Mouse (Mus musculus): ENCODE results near the gene Klf7. TPM values are rescaled to one million over a fixed set of nuclear protein-coding genes. Genes with fewer than 3 reads are reported as not detected.
A peak's percentile ranks its signal among the peaks of the same experiment; 100 is the strongest.

Gene Klf7
- polyA plus RNA-seq, 1 experiment from 2014 or later = 18.9 TPM

DNA sequence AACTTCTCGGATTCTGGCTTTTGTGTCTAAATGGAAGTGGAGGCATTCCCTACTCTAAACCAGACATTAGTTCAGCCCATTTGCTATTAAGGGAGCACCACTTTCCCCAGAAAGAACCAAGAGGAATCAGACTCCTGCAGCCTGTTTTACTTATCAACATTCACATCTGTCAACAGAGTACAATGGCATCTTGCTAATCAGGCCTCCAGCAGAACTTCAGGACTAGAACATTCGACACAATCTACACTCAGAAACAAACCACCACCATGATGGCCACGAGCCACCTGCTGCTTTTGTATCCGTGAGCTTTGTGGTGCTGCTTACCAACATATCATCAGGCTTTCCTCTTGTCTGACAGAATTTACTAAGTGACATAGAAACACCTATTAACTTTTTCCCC is 23.3 kb downstream of the Klf7 start:
- Histone ChIP-seq H3K9me3 (replicated peaks) (no peaks in the 10 kb centered on the region), H3K36me3 (peaks cover 2% of the 10 kb centered on the region; the same call in 1 of the 2 replicates), H3K27ac (no peak overlapping the region), H3K4me3 (no peak overlapping the region), H3K9ac (no peak overlapping the region), H3K27me3 (no peaks in the 10 kb centered on the region), H3K4me1 (replicated peaks) (peaks cover 27% of the 10 kb centered on the region), H3K4me2 (no peak overlapping the region)
- 46% methylated on average over 4 of the region's 4 CpGs for WGBS
- ATAC-seq (replicated peaks; ENCODE audit: insufficient number of reproducible peaks, insufficient read depth, low FRiP score, low read depth) = no peak

DNA sequence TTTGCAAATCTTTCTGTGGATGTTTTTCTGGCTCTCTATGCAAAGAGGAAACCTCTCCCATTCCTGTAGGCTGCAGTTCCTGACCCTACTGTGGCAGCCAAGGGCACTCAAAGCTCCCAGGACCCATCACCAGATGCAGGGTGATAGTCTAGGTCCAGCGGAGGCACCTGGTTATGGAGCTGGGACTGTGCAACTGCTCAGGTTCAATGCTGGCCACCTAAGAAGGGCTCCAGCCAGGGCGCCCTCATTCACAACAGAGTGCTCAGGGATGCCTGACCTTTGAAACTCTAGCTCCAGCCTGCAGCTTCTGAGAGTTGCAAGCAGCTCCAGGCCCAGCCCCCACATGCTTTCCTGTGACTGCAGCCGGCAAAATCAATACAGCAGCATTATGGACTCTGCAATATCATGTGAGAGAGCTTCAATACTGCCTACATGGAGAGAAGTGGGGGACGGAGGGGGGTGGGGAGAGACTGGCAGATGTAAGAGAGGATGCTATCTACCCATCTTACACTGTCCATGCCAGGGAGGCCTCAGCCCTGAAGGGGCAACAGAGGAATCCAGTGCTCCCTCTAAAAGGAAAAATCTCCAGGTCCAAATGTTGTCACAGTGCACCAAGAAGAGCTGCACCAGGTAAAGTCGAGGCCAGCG is 24.3 kb downstream of the Klf7 start:
- Histone ChIP-seq H3K4me2 (0 out of 2 replicates have a peak overlapping the region, but pooled peaks have one; percentile 0), H3K9ac (no peak overlapping the region), H3K27me3 (no peaks in the 10 kb centered on the region), H3K4me1 (replicated peaks) (peaks cover 27% of the 10 kb centered on the region), H3K27ac (peak overlapping the region; percentile 41), H3K4me3 (no peak overlapping the region), H3K9me3 (replicated peaks) (no peaks in the 10 kb centered on the region), H3K36me3 (no peaks in the 10 kb centered on the region)
- WGBS = 64% methylated on average over 6 of the region's 6 CpGs
- no peak for ATAC-seq (replicated peaks; ENCODE audit: insufficient number of reproducible peaks, insufficient read depth, low FRiP score, low read depth)

DNA sequence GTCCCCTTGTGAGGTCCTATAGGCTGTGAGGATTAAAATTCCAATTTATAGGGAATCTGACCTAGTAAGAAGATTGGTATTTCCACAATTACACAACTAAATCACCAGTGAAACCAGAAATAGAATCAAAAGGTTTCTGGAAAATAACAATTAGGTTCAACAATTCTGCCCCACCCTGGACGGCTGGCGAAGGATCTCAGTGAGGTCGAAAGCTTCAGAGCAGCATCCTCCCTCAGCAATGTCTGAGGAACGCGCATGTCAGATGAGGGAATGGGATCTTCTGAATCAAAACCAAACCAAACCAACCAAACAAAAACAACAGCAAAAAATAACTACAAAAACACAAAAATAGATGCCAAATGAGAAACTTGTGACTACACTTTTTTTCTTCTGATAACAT is 29.1 kb downstream of the Klf7 start:
- Histone ChIP-seq H3K9ac (no peak overlapping the region), H3K9me3 (replicated peaks) (no peaks in the 10 kb centered on the region), H3K27ac (no peak overlapping the region), H3K4me3 (no peak overlapping the region), H3K27me3 (no peaks in the 10 kb centered on the region), H3K4me1 (replicated peaks) (peaks cover 36% of the 10 kb centered on the region), H3K4me2 (no peak overlapping the region), H3K36me3 (no peaks in the 10 kb centered on the region)
- 89% methylated on average over 5 of the region's 5 CpGs for WGBS
- ATAC-seq (replicated peaks; ENCODE audit: insufficient number of reproducible peaks, insufficient read depth, low FRiP score, low read depth) = no peak

DNA sequence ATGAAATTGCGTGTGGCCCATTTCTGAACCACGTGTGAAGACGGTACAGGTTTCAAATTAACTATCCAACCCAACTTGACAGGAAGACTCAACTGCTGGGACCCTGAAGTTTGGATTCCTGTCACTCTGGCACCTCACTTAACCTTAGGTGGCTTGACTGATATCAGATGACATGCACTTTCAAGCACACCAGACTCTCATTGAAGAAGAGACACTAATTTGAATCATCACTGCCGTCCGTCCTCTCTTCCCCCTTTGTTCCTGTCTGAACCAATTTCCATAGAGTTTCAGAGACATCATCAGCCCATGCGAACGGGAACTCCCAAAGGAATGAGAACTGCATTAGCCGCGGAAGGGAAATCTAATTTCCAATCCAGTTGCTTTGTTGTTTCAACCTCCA is 30.5 kb downstream of the Klf7 start:
- Histone ChIP-seq H3K4me1 (replicated peaks) (peaks cover 29% of the 10 kb centered on the region), H3K27me3 (no peaks in the 10 kb centered on the region), H3K27ac (no peak overlapping the region), H3K4me2 (no peak overlapping the region), H3K9me3 (replicated peaks) (no peaks in the 10 kb centered on the region), H3K9ac (no peak overlapping the region), H3K36me3 (no peaks in the 10 kb centered on the region), H3K4me3 (no peak overlapping the region)
- no peak for ATAC-seq (replicated peaks; ENCODE audit: insufficient number of reproducible peaks, insufficient read depth, low FRiP score, low read depth)
- 87% methylated on average over 9 of the region's 9 CpGs for WGBS

DNA sequence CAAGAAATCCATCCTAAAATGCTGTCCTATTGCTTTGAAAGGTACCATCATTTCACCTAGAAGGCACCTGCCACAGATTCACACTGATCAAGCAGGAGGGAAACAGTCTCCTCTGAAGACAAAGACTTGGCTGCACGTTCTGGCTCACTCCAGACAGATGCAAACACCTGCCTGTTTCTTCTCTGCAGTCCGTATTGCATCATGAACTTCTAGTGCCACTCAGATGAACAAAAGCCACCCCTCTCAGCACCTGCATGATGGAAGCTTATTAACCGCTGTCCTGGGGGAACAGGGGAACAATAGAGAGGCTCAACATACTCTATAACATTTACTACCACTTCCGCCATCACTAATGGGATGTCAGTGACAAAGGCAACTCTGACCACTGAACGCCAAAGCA is 31.5 kb downstream of the Klf7 start:
- Histone ChIP-seq H3K4me2 (no peak overlapping the region), H3K27ac (no peak overlapping the region), H3K36me3 (no peaks in the 10 kb centered on the region), H3K27me3 (no peaks in the 10 kb centered on the region), H3K9me3 (replicated peaks) (no peaks in the 10 kb centered on the region), H3K9ac (no peak overlapping the region), H3K4me1 (replicated peaks) (peaks cover 30% of the 10 kb centered on the region), H3K4me3 (no peak overlapping the region)
- WGBS = 80% methylated on average over 5 of the region's 5 CpGs
- ATAC-seq (replicated peaks; ENCODE audit: insufficient number of reproducible peaks, insufficient read depth, low FRiP score, low read depth) = no peak

DNA sequence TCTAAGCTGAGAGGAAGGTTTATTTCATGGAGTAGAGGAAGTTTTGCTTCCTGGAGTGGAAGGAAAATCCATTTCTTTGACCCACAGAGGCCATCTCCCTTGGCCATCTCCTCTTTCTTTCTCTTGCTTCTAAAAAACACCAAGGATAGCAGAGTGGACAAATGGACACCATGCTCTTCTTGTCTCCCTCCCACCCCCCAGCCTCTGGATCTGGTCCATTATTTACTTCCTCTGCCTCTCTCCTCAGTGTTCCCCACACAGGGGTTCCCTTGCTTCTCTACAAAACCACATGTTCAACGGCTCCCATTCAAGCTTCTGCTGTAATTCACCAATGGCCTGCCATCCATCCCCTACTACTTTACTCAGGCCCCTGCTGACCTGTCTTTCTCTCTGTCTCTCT is 32.4 kb downstream of the Klf7 start:
- Histone ChIP-seq H3K9me3 (replicated peaks) (no peaks in the 10 kb centered on the region), H3K36me3 (no peaks in the 10 kb centered on the region), H3K4me3 (no peak overlapping the region), H3K9ac (no peak overlapping the region), H3K4me1 (replicated peaks) (peaks cover 34% of the 10 kb centered on the region), H3K27me3 (no peaks in the 10 kb centered on the region), H3K27ac (0 out of 2 replicates have a peak overlapping the region, but pooled peaks have one; percentile 65), H3K4me2 (no peak overlapping the region)
- WGBS = 68% methylated on average over 1 of the region's 1 CpGs
- ATAC-seq (replicated peaks; ENCODE audit: insufficient number of reproducible peaks, insufficient read depth, low FRiP score, low read depth) = no peak

DNA sequence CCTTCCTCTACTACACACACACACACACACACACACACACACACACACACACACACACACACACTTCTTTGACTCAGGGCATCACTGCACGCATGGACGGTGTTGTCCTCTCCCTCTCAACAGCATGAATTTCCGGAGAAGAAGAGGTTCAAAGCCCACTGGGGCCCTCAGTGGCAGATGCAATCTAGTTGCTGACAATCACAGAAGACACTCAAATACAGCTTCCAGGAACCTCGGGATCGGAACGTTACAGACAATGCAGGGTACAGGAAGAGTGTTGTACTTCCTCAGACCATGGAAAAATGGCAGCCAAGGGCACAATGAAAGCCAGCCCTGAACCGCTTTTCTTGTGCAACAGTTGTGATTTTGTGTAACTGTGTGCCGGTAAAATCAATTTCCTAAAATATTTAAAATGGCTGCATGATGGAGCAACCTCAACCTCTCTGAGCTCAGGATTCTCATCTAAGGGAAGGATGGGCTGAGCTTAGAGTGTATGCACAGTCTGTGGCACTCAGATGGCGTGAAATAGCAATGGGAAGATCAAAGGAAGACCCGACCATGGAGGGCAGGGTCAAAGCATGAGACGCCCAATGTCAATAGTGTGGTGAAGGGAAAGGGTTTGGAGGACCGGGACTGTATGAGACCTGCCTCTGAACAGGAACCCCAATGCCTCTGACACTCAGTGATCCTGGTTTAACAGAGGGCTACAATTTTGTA is 33.3 kb downstream of the Klf7 start:
- no peaks in the 10 kb centered on the region for H3K36me3 ChIP-seq
- peak; percentile 18; the same call in 1 of the 2 replicates for ATAC-seq (replicated peaks; ENCODE audit: insufficient number of reproducible peaks, insufficient read depth, low FRiP score, low read depth)
- no peaks in the 10 kb centered on the region for H3K27me3 ChIP-seq
- H3K9ac ChIP-seq = no peak overlapping the region
- peak overlapping the region; percentile 65 for H3K27ac ChIP-seq
- H3K4me1 ChIP-seq (replicated peaks) = peaks cover 38% of the 10 kb centered on the region
- 60% methylated on average over 12 of the region's 12 CpGs for WGBS
- peak overlapping the region; percentile 42 for H3K4me2 ChIP-seq
- H3K4me3 ChIP-seq = no peak overlapping the region
- no peaks in the 10 kb centered on the region for H3K9me3 ChIP-seq (replicated peaks)

DNA sequence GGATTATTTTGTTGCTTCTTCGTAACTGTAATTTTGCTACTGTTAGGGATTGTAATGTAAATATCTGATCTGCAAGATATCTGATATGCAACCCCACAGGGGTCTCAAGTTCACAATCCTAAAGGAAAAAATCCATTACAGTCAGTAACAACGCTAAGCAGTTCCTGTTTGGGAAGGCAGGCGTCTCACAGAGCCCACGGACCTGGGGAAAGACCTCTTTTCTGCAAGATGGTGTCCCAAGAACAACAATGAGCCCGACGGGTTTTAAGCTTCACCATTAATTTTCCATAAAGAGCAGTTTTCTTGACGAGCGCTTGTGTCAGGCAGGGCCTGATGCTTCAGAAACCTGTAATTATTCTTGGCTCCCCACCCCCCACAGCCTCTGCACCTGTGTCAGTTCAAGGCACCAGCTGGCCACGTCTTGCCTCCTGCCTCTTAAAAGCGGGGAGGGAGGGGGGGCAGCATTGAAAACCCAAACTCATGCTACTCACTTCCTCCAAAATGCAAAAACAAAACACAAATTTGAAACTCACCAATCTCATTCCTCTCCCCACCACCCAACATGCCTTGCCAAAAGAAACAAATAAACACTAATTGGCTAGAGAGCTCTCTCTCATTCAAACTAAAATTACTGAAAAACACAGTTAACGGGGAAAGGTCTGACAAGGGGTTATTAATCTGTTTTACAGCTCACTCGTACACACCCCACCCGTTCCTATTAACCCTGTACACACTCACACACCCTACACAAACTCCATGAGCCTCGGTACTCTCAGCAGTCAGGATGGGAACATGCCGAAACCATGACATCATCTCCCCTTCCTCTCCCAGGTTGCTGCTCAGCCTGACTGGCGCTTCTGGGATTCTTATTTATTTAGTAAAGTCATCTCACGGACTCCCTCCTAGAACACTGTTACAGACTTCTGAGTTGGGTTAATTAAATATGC is 34.2 kb downstream of the Klf7 start:
- no peak overlapping the region for H3K4me3 ChIP-seq
- ATAC-seq (replicated peaks; ENCODE audit: insufficient number of reproducible peaks, insufficient read depth, low FRiP score, low read depth) = peak; percentile 79; the same call in 1 of the 2 replicates
- 29% methylated on average over 17 of the region's 17 CpGs for WGBS
- H3K27ac ChIP-seq = peak overlapping the region; percentile 65
- no peaks in the 10 kb centered on the region for H3K36me3 ChIP-seq
- H3K4me1 ChIP-seq (replicated peaks) = peaks cover 39% of the 10 kb centered on the region
- no peak overlapping the region for H3K9ac ChIP-seq
- H3K9me3 ChIP-seq (replicated peaks) = no peaks in the 10 kb centered on the region
- peak overlapping the region; percentile 42 for H3K4me2 ChIP-seq
- H3K27me3 ChIP-seq = no peaks in the 10 kb centered on the region

DNA sequence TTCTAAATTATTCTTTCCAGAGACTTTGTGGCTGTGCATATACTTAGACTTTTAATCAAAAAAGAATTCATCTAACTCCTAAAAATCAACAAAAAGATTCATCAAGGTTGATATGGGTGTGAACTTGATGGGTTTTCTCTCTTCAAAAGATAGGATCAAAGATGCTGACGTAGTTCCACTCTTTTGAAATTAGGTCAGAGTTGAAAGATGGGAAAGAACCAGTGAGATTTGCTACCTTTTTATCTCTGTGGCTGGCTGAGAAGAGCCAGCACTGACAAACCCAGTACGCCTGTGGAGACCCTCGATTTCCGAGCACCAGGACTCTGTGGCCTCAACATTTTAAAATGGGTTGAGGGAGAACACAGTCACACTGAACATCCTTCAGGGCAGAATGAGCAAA is 36.2 kb downstream of the Klf7 start:
- H3K27me3 ChIP-seq = no peaks in the 10 kb centered on the region
- H3K4me3 ChIP-seq = no peak overlapping the region
- H3K9ac ChIP-seq = no peak overlapping the region
- peaks cover 47% of the 10 kb centered on the region for H3K4me1 ChIP-seq (replicated peaks)
- WGBS = 84% methylated on average over 4 of the region's 4 CpGs
- H3K27ac ChIP-seq = no peak overlapping the region
- no peaks in the 10 kb centered on the region for H3K36me3 ChIP-seq
- no peak overlapping the region for H3K4me2 ChIP-seq
- H3K9me3 ChIP-seq (replicated peaks) = no peaks in the 10 kb centered on the region
- ATAC-seq (replicated peaks; ENCODE audit: insufficient number of reproducible peaks, insufficient read depth, low FRiP score, low read depth) = no peak

DNA sequence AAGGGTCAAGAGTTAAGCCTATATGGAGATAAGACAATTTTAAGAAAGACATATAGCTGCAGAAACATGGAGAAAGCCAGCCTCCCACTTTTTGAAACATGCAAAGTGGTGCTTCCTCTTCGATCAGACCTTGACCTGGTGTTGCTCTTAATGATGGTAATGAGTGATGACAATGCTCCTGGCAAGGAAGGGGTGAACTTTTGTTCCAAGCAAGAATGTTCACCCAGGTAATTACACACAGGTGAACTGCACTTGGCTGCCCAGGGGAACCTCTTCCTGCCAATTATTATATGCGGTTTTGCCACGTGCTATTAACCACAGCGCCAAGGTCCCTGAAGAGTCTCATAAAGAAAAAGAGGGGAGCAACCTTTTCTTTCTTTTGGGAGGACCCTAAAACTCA is 36.7 kb downstream of the Klf7 start:
- H3K4me2 ChIP-seq = no peak overlapping the region
- WGBS = 87% methylated on average over 4 of the region's 4 CpGs
- H3K4me1 ChIP-seq (replicated peaks) = peaks cover 50% of the 10 kb centered on the region
- no peak for ATAC-seq (replicated peaks; ENCODE audit: insufficient number of reproducible peaks, insufficient read depth, low FRiP score, low read depth)
- no peak overlapping the region for H3K27ac ChIP-seq
- H3K9ac ChIP-seq = no peak overlapping the region
- no peaks in the 10 kb centered on the region for H3K36me3 ChIP-seq
- no peaks in the 10 kb centered on the region for H3K27me3 ChIP-seq
- no peak overlapping the region for H3K4me3 ChIP-seq
- H3K9me3 ChIP-seq (replicated peaks) = no peaks in the 10 kb centered on the region

DNA sequence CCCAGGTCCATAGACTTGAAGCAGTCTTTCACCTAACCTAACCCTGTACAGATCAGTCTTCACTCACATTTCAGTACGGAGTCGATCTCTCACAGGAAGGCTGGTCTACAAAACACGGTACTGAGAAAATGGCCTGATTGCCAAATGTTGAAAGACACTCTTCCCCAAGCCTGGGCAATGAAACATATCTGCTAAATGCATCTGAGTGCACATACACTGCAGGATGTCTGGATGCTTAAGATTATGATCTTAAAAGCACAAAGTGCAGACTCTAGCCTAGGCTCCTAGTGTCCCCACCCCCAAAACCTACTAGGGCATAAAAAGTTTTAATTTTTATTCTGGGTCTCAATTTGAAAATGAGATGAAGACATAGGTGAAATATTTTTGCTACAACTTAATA is 37.4 kb downstream of the Klf7 start:
- no peaks in the 10 kb centered on the region for H3K9me3 ChIP-seq (replicated peaks)
- H3K27ac ChIP-seq = no peak overlapping the region
- H3K36me3 ChIP-seq = no peaks in the 10 kb centered on the region
- no peak overlapping the region for H3K9ac ChIP-seq
- ATAC-seq (replicated peaks; ENCODE audit: insufficient number of reproducible peaks, insufficient read depth, low FRiP score, low read depth) = no peak
- WGBS = 73% methylated on average over 3 of the region's 3 CpGs
- H3K4me2 ChIP-seq = no peak overlapping the region
- peaks cover 46% of the 10 kb centered on the region for H3K4me1 ChIP-seq (replicated peaks)
- no peak overlapping the region for H3K4me3 ChIP-seq
- no peaks in the 10 kb centered on the region for H3K27me3 ChIP-seq
